Mouse (Mus musculus): ENCODE measurements around the gene Lhfpl1. TPM values are rescaled to one million over a fixed set of nuclear protein-coding genes. Genes with fewer than 3 reads are reported as not detected.

Gene Lhfpl1
- polyA plus RNA-seq (2012), result not detected in 2 replicates

GRCm38 (mm10) chrX:145348377-145349203, at the start of gene Lhfpl1:
Gene Lhfpl1, minus strand, starts transcription at chrX:145349089.

Other genes starting within 250 kb of the Lhfpl1 start
- 3.3 and 4.6 TPM in 2 replicates for gene Amot, start 156.1 kb upstream of the Lhfpl1 start, polyA plus RNA-seq (2012)

All from megakaryocyte-erythroid progenitor cell, adult 5 weeks (primary cell).